Mouse (Mus musculus): ENCODE data around the gene Ttc26. TPM values are rescaled to one million over a fixed set of nuclear protein-coding genes. Genes with fewer than 3 reads are reported as not detected.
"Not testable (repeated sequence)": the region's sequence is repeated elsewhere in the genome, so short reads cannot be mapped to it uniquely, and the experiment has no call there.

The Ttc26 gene
- polyA plus RNA-seq, 1 experiment = 2.3 TPM

GRCm38 (mm10) chr6:38453049-38453448, 71.8 kb downstream of the Ttc26 start:
- Histone ChIP-seq H3K4me3 (no peak overlapping the region), H3K79me2 (ENCODE audit: control insufficient read depth, insufficient read depth) (no peaks in the 10 kb centered on the region), H3K36me3 (ENCODE audit: control insufficient read depth, insufficient read depth) (peaks cover 35% of the 10 kb centered on the region), H3ac (ENCODE audit: control insufficient read depth, insufficient read length) (no peak overlapping the region), H3K27me3 (ENCODE audit: control insufficient read depth, insufficient read depth, insufficient read length) (no peaks in the 10 kb centered on the region), H3K4me2 (ENCODE audit: low read depth) (no peak overlapping the region)
- no peak for TF ChIP-seq TCF3 (IDR thresholded peaks at IDR 0.05; ENCODE audit: insufficient read length, low read depth)
- TF ChIP-seq POLR2A (IDR thresholded peaks at IDR 0.05; ENCODE audit: insufficient read length, low read depth) = no peak
- no peak for TF ChIP-seq USF1 (IDR thresholded peaks at IDR 0.05; ENCODE audit: low read depth)
- TF ChIP-seq MYOD1 (IDR thresholded peaks at IDR 0.05; ENCODE audit: control insufficient read depth in 1 of 3, insufficient read length in 2 of 3, low read depth in 2 of 3) = no peak
- TF ChIP-seq REST (IDR thresholded peaks at IDR 0.05; ENCODE audit: insufficient read depth, insufficient read length) = no peak
- TF ChIP-seq SRF (IDR thresholded peaks at IDR 0.05; ENCODE audit: control insufficient read depth, insufficient read length, low read depth) = no peak
- no peak for TF ChIP-seq MAX (IDR thresholded peaks at IDR 0.05; ENCODE audit: low read depth)
- TF ChIP-seq MYOG (IDR thresholded peaks at IDR 0.05; ENCODE audit: control insufficient read depth in 1 of 3, insufficient read depth in 1 of 3, insufficient read length in 2 of 3, low read depth in 2 of 3) = no peak
- TF ChIP-seq TCF12 (IDR thresholded peaks at IDR 0.05; ENCODE audit: insufficient read depth, poor library complexity, severe bottlenecking) = no peak
- TF ChIP-seq POLR2AphosphoS2 (IDR thresholded peaks at IDR 0.05; ENCODE audit: insufficient read length, low read depth) = no peak
- TF ChIP-seq CEBPB (IDR thresholded peaks at IDR 0.05; ENCODE audit: insufficient read depth, poor library complexity, severe bottlenecking) = no peak
- TF ChIP-seq E2F4 (IDR thresholded peaks at IDR 0.05; ENCODE audit: insufficient read depth) = no peak

DNA sequence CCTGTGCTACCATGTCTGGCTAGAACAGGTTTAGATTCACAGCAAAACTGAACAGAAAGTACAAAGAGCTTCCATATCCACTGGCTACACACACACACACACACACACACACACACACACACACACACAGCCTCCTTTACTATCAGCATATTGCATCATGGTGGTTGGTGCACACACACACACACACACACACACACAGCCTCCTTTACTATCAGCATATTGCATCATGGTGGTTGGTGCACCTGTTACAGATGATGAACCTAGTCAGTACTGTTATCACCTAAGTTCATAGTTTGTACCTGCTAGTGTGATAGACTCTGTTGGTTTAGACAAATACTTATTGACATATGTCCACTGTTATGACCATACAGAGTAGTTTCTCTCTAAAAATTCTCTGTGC, 75.2 kb downstream of the Ttc26 start:
- not testable (repeated sequence) for H3K4me3 ChIP-seq; H3K79me2 ChIP-seq (ENCODE audit: control insufficient read depth, insufficient read depth); H3K27me3 ChIP-seq (ENCODE audit: control insufficient read depth, insufficient read depth, insufficient read length); H3ac ChIP-seq (ENCODE audit: control insufficient read depth, insufficient read length); H3K4me2 ChIP-seq (ENCODE audit: low read depth)
- TF ChIP-seq MYOG (IDR thresholded peaks at IDR 0.05; ENCODE audit: control insufficient read depth in 1 of 3, insufficient read depth in 1 of 3, insufficient read length in 2 of 3, low read depth in 2 of 3) (peak in 1 of 3 experiments; percentile 19), CEBPB (IDR thresholded peaks at IDR 0.05; ENCODE audit: insufficient read depth, poor library complexity, severe bottlenecking) (peak; percentile 44; the same call in 1 of the 2 replicates)
- peaks cover 31% of the 10 kb centered on the region for H3K36me3 ChIP-seq (ENCODE audit: control insufficient read depth, insufficient read depth)

GRCm38 (mm10) chr6:38458075-38458474, 76.8 kb downstream of the Ttc26 start:
- no peak overlapping the region for H3ac ChIP-seq (ENCODE audit: control insufficient read depth, insufficient read length)
- H3K27me3 ChIP-seq (ENCODE audit: control insufficient read depth, insufficient read depth, insufficient read length) = no peaks in the 10 kb centered on the region
- H3K4me3 ChIP-seq = no peak overlapping the region
- peaks cover 39% of the 10 kb centered on the region for H3K36me3 ChIP-seq (ENCODE audit: control insufficient read depth, insufficient read depth)
- H3K79me2 ChIP-seq (ENCODE audit: control insufficient read depth, insufficient read depth) = no peaks in the 10 kb centered on the region
- TF ChIP-seq REST (IDR thresholded peaks at IDR 0.05; ENCODE audit: insufficient read depth, insufficient read length) = no peak
- TF ChIP-seq POLR2A (IDR thresholded peaks at IDR 0.05; ENCODE audit: insufficient read length, low read depth) = no peak
- TF ChIP-seq POLR2AphosphoS2 (IDR thresholded peaks at IDR 0.05; ENCODE audit: insufficient read length, low read depth) = no peak
- TF ChIP-seq MYOG (IDR thresholded peaks at IDR 0.05; ENCODE audit: control insufficient read depth in 1 of 3, insufficient read depth in 1 of 3, insufficient read length in 2 of 3, low read depth in 2 of 3) = no peak
- no peak for TF ChIP-seq TCF12 (IDR thresholded peaks at IDR 0.05; ENCODE audit: insufficient read depth, poor library complexity, severe bottlenecking)
- no peak for TF ChIP-seq MAX (IDR thresholded peaks at IDR 0.05; ENCODE audit: low read depth)
- H3K4me2 ChIP-seq (ENCODE audit: low read depth) = no peak overlapping the region

- H3K79me2 ChIP-seq (ENCODE audit: control insufficient read depth, insufficient read depth) = peaks cover 3% of the 10 kb centered on the region
- TF ChIP-seq MYOD1 (IDR thresholded peaks at IDR 0.05; ENCODE audit: control insufficient read depth in 1 of 3, insufficient read length in 2 of 3, low read depth in 2 of 3) (no peak), CEBPB (IDR thresholded peaks at IDR 0.05; ENCODE audit: insufficient read depth, poor library complexity, severe bottlenecking) (no peak), POLR2A (IDR thresholded peaks at IDR 0.05; ENCODE audit: insufficient read length, low read depth) (no peak), MYOG (IDR thresholded peaks at IDR 0.05; ENCODE audit: control insufficient read depth in 1 of 3, insufficient read depth in 1 of 3, insufficient read length in 2 of 3, low read depth in 2 of 3) (no peak)
- no peak overlapping the region for H3K4me2 ChIP-seq (ENCODE audit: low read depth)
- H3K27me3 ChIP-seq (ENCODE audit: control insufficient read depth, insufficient read depth, insufficient read length) = no peaks in the 10 kb centered on the region
- H3K36me3 ChIP-seq (ENCODE audit: control insufficient read depth, insufficient read depth) = peaks cover 2% of the 10 kb centered on the region
- H3K4me3 ChIP-seq = no peak overlapping the region
- no peak overlapping the region for H3ac ChIP-seq (ENCODE audit: control insufficient read depth, insufficient read length)
Measured at GRCm38 (mm10) chr6:38469591-38469990, 88.3 kb downstream of the Ttc26 start.

Other genes starting within 250 kb of the Ttc26 start
- gene D630045J12Rik, start 127.5 kb upstream of the Ttc26 start, polyA plus RNA-seq (2012; fragmentation: generic; extraction: Trizol) = 0.77 TPM
- gene Zc3hav1l, start 82.2 kb upstream of the Ttc26 start, polyA plus RNA-seq (2012; fragmentation: generic; extraction: Trizol) = 0.92 TPM
- gene Zc3hav1, start 26.9 kb upstream of the Ttc26 start, polyA plus RNA-seq (2012; fragmentation: generic; extraction: Trizol) = 45.0 TPM
- gene Ubn2, start 52.5 kb downstream of the Ttc26 start, polyA plus RNA-seq (2012; fragmentation: generic; extraction: Trizol) = 2.3 TPM
- 110 TPM for gene Fmc1, start 152.0 kb downstream of the Ttc26 start, polyA plus RNA-seq (2012; fragmentation: generic; extraction: Trizol)
- 21.1 TPM for gene Luc7l2, start 169.9 kb downstream of the Ttc26 start, polyA plus RNA-seq (2012; fragmentation: generic; extraction: Trizol)

Measured in myocyte (in vitro differentiated cells).